Mouse (Mus musculus) cerebellum, postnatal 4 days (tissue): ENCODE measurements around the gene Ccdc97.

ENCODE experiments used
- DNase-seq, 2 experiments: peaks; one replicate each; pipeline ENCODE4 v3.0.0; 2022; ENCODE audit warnings: low spot score in 2 of 2, mixed read lengths in 1 of 2

The Ccdc97 gene

GRCm38 (mm10) chr7:25720760-25721159 lies 1.9 kb upstream of the Ccdc97 start:
- DNase-seq, result no peak

- peak; percentile 82 to 85 for DNase-seq
Observed at GRCm38 (mm10) chr7:25719761-25720610, 1.1 kb upstream of the Ccdc97 start.

GRCm38 (mm10) chr7:25717478-25717877 lies 1.4 kb downstream of the Ccdc97 start:
- DNase-seq, result no peak

GRCm38 (mm10) chr7:25715731-25716271 lies 3.1 kb downstream of the Ccdc97 start:
- no peak for DNase-seq

GRCm38 (mm10) chr7:25714581-25714980 lies 4.3 kb downstream of the Ccdc97 start:
- DNase-seq, result no peak

GRCm38 (mm10) chr7:25712801-25713200 lies 6.1 kb downstream of the Ccdc97 start:
- no peak for DNase-seq

- peak in 1 of 2 experiments; percentile 39 for DNase-seq
Observed at GRCm38 (mm10) chr7:25711731-25712197, 7.1 kb downstream of the Ccdc97 start.

GRCm38 (mm10) chr7:25711165-25711564 lies 7.7 kb downstream of the Ccdc97 start:
- DNase-seq, result no peak

- DNase-seq, result no peak
Observed at GRCm38 (mm10) chr7:25710519-25711130, 8.3 kb downstream of the Ccdc97 start.

GRCm38 (mm10) chr7:25709961-25710360 lies 8.9 kb downstream of the Ccdc97 start:
- DNase-seq, result peak in 1 of 2 experiments; percentile 30

- no peak for DNase-seq
Observed at GRCm38 (mm10) chr7:25707581-25708292, 11.2 kb downstream of the Ccdc97 start.

GRCm38 (mm10) chr7:25706578-25707170 lies 12.2 kb downstream of the Ccdc97 start:
- DNase-seq, result no peak

- no peak for DNase-seq
Observed at GRCm38 (mm10) chr7:25705801-25706251, 13.1 kb downstream of the Ccdc97 start.

- DNase-seq, result no peak
Observed at GRCm38 (mm10) chr7:25704716-25705364, 14.0 kb downstream of the Ccdc97 start.

GRCm38 (mm10) chr7:25703793-25704494 lies 14.9 kb downstream of the Ccdc97 start:
- DNase-seq, result no peak

- no peak for DNase-seq
Observed at GRCm38 (mm10) chr7:25702350-25702749, 16.5 kb downstream of the Ccdc97 start.

GRCm38 (mm10) chr7:25700732-25701131 lies 18.2 kb downstream of the Ccdc97 start:
- DNase-seq, result no peak

- DNase-seq, result no peak
Observed at GRCm38 (mm10) chr7:25699851-25700250, 19.0 kb downstream of the Ccdc97 start.

- DNase-seq, result no peak
Observed at GRCm38 (mm10) chr7:25694104-25694503, 24.8 kb downstream of the Ccdc97 start.

GRCm38 (mm10) chr7:25690051-25690450 lies 28.8 kb downstream of the Ccdc97 start:
- DNase-seq, result no peak
